Mouse (Mus musculus): ENCODE measurements around the gene Dapk3.
"Not testable (repeated sequence)": the region's sequence is repeated elsewhere in the genome, so short reads cannot be mapped to it uniquely, and the experiment has no call there.

Dapk3 gene

DNA sequence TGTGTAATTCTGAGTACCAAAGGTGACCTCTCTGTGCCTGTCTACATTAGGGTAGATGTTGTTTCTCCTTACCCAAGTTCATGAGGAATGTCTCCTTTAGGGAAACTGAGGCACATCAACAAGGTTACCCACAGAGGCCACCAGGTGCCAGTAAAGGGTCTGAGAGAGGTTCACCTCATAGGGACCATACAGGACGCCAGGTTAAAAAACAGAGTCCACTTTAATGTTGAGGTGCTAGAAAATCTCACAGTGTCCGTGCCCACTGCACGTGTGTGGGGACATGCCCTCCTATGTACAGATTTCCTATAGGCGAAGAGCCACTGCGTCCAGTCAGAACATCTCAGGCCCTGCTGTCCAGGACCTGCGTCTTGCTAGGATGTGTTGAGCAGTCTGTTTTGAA is 16.2 kb downstream of the Dapk3 start:
- no peak for DNase-seq (ENCODE audit: inconsistent age in 2 of 2, low spot score in 1 of 2)

GRCm38 (mm10) chr10:81200141-81200540 is 17.3 kb downstream of the Dapk3 start:
- no peak for DNase-seq (ENCODE audit: inconsistent age in 2 of 2, low spot score in 1 of 2)

DNA sequence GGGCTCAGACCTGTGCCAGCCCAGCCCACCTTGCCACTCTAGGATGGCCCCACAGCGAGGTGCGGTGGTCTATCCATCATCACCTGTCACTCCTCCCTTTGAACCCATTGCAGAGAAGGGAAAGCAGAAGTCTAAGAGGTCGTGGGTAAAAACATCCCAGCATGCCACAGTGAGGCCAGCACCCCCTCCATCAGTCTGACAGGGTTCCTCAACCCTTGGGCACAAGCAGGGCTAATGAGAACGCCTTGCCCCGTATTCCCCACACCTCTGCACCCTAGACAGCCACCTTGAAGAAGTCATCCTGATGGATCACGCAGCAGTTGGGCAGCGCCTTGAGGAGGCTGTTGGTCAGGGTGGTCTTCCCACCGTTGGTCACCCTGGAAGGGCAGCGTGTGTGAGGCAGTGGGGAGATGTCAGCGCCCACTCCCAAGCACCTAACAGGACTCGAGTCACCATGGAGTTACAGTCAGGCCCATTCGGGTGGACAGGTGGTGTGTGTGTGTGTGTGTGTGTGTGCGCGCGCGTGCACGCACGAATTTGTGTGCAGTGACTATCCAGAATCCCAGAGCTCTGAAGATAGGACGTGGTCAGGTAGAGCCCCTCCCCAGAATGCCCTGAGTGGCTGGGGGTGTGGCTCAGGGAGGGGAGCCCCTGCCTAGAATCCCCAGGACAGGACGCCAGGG is 17.9 kb downstream of the Dapk3 start:
- DNase-seq (ENCODE audit: inconsistent age in 2 of 2, low spot score in 1 of 2), result no peak

DNA sequence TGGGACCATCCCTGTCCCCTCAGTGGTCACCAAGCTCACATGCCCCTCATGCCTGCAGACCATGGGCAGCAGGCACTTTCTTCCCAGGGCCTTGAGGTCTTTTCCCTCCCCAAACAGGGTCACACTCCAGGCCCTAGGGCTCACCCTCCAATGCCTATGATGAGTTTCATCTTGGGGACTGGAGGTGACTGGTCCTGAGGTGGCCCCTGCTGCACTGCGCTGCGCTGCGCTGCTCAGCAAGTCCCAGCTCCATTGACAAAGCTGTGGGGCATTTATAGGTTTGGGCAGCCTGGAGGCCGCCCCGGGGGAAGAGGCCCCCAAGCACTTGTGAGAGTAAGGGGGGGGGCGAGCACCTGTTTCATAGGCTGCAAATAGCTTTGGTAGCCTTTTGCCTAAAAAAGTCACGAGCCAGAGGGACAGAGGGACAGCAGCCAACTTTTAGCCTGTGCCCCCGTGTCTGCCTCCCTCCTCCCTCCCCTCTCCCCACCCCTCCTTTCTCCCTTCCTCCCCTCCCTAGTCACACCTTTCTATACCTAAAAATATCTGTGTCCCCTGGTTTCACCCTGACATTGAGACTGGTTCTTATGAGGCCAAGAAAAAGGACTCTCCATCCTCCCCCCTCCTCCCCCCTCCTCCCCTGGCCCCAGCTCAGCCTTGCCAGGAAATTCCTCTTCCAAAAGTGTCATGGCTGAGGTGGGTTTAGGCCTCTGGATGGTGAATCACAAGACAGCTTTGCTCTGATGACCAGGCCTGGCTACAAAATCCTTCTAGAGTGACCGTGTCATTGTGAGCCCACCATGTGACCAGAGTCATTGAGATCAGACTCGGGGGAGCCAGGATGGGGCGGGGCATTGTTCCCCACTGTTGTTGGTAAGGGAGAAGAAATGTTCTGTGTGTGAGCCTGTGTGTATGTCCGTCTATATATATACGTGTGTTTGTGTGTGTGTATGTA is 19.3 kb downstream of the Dapk3 start, which contains the start of gene Nmrk2:
TSS of gene Nmrk2 (minus strand) at position 245 of the 952 bp plus-strand sequence.
- DNase-seq (ENCODE audit: inconsistent age in 2 of 2, low spot score in 1 of 2), result no peak

DNA sequence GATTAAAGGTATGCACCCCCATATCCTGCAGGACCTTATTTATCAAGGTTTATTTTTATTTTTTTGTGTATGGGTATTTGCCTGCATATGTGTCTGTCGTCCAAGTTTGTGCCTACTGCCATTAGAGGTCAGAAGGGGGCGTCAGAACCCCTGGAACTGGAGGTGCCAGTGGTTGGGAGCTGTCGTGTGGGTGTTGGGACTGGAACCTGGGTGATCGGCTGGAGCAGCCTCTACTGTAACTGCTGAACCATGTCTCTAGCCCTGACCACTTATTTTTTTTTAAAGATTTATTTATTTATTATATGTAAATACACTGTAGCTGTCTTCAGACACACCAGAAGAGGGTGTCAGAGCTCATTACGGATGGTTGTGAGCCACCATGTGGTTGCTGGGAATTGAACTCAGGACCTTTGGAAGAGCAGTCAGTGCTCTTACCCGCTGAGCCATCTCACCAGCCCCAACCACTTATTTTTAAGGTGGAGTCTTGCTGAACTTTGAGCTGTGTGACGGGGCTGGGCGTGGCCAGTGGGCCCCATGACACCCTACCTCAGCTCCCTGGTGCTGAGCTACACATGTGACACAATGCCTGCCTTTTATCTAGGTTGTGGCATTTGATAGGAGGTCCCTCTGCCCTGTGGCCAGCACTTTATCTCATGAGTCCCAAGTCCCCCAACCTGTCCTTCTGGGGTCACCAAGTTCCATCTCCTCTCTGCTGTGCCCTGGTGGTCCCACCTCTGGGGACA is 20.3 kb downstream of the Dapk3 start:
- no peak for DNase-seq (ENCODE audit: inconsistent age in 2 of 2, low spot score in 1 of 2)

DNA sequence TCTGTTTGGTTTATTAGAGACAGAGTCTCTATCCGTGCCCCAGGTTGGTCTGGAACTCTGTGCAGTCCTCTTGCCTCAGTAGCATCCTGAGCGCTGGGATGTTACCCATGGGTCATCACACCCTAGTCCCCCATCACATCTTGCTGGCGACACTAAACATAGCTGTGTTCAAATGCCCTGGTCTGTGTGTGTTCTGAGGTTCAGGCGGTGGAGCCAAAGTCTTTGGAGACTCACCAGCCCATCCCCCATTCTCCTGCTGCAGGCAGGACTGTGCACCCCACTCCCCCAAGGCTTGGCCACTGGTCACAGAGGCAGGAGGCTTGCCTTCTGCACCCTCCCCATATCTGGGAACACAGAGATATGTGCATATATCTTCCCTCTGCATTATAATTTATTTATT is 21.3 kb downstream of the Dapk3 start:
- DNase-seq (ENCODE audit: inconsistent age in 2 of 2, low spot score in 1 of 2), result no peak

DNA sequence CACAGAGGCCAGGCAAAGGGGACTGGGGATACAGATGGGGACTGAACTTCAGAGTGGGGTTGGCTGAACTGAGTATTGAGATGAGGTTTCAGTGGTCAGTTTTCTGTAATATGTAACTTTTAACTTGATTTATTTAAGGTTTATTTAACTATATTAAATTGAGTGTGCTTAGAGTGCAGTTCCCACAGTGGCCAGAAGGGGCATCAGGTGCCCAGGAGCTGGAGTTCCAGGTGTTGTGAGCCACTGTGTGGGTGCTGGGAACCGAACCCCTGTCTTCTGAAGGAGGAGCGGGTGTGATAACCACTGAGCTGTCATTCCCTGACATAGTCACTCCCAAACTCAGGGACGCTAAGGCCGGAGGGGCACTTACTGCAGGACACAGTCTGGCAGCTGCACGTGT is 27.3 kb downstream of the Dapk3 start:
- DNase-seq (ENCODE audit: inconsistent age in 2 of 2, low spot score in 1 of 2), result no peak

DNA sequence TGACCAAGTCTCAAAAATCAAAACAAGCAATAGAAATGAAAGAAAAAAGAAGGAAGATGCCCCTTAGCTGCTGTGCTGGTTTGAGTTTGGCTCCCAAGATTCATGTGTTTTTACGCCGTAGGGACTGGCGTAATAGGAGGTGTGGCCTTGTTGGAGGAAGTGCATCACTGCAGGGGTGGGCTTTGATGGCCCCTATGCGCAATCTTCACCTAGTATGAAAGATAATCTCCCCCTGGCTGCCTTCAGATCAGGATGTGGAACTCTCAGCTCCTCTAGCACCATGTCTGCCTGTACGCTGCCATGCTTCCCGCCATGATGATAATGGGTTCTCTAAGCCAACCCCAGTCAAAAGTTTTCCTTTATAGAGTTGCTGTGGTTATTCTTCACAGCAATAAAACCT is 33.5 kb downstream of the Dapk3 start:
- no peak for DNase-seq (ENCODE audit: inconsistent age in 2 of 2, low spot score in 1 of 2)

DNA sequence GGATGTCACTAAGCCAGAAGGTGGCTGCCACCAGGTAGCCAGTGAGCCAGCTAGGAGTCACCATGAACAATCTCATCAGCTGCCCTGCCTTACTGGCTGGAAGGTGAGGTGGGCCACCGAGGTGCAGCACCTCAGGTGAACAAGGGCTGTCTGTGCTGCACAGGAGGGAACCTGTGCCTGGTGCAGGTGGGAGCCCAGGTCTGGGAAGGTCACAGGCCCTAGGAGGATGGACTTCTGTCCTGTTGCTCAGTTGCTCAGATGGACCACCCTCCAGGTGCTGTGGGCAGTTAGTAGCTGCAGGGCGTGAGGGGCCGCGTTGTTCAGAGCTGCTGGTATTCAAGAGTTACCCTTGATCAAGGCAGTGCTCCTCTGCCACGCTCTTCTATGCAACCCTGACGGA is 34.0 kb downstream of the Dapk3 start:
- no peak for DNase-seq (ENCODE audit: inconsistent age in 2 of 2, low spot score in 1 of 2)

GRCm38 (mm10) chr10:81217267-81217666 is 34.5 kb downstream of the Dapk3 start:
- DNase-seq (ENCODE audit: inconsistent age in 2 of 2, low spot score in 1 of 2), result peak in 1 of 2 experiments; percentile 46

DNA sequence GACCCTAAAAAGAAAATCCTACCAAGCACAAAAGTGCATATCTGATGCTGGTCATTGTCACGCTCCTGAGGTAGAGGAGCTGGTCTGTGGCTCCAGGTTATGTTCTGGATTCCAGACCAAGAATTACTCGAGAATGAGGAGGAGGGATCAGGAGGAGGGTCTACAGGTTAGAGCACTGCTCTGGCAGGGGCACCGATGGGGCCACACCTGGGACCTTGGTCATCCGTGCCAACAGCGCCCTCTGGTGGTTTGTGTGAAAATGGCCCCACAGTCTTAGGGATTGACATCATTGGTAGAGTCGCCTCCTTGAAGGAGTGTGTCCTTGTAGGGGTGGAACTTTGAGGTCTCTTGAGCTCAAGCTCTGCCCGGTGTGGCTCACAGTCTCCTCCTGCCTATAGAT is 35.2 kb downstream of the Dapk3 start:
- DNase-seq (ENCODE audit: inconsistent age in 2 of 2, low spot score in 1 of 2), result peak; percentile 57 to 86

DNA sequence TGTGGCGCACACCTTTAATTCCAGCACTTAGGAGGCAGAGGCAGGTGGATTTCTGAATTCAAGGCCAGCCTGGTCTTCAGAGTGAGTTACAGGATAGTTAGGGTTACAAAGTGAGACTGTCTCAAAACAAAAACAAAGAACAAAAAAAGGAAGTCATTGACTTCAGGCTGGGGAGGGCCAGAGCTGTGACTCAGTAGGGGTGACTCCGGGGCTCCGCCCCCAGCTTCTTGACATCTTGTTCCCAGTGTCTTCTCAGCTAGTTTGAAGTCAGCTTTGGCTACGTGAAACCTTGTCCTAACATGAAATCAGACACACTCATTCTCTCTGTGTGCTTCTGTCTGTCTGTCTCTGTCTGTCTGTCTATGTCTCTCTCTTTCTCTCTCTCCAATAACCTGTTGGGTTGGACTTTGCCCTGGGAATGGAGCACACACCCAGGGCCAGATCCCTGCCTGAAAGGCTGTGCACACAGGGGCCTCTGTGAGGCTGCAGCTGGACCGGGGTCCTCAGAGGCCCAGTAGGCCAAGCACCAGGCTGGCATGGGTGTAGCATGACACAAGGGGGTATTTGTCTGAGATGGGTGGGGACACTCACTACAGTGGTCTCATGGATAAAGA is 38.7 kb downstream of the Dapk3 start:
- DNase-seq (ENCODE audit: inconsistent age in 2 of 2, low spot score in 1 of 2), result no peak

- DNase-seq (ENCODE audit: inconsistent age in 2 of 2, low spot score in 1 of 2), result not testable (repeated sequence)
Observed at GRCm38 (mm10) chr10:81223731-81224130, 40.9 kb downstream of the Dapk3 start.

DNA sequence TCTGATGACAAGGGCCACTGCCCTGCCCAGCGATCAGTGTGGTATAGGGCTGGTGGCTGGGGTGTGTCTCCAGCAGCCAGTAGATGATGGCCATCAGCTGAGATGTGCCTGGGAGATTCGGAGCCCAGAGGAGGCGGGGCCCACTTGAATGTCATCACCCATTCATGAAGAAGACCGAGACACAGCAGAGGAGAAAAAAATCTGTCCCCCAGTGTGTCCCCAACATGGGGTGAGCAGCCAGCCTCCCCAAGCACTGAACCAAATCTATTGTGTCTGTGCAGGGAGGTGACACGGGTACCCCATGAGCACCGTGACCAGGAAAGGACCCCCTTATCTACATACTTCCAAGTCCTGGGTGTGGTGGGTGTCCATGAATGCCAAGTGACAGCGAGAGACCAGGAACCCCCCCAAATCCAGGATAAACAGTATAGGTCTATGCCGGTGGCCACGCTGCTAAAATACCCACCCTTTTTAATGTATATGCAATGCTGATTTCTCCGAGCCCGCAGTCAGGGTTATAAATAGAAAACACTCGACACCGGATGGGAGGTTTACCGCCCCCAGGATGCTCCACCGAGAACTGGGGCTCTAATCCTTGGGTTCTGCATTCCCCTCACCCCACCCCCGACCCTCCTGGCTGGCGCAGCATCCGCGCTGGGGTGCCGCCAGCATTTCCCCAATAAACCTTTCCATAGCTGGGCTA is 47.1 kb downstream of the Dapk3 start:
- DNase-seq (ENCODE audit: inconsistent age in 2 of 2, low spot score in 1 of 2), result peak in 1 of 2 experiments; percentile 22

GRCm38 (mm10) chr10:81230438-81231332 is 47.9 kb downstream of the Dapk3 start, which contains the start of gene Atcay:
TSS of gene Atcay (minus strand) at chr10:81230833.
- peak in 1 of 2 experiments; percentile 59 for DNase-seq (ENCODE audit: inconsistent age in 2 of 2, low spot score in 1 of 2)

GRCm38 (mm10) chr10:81231436-81231835 is 48.6 kb downstream of the Dapk3 start:
- peak in 1 of 2 experiments; percentile 28 for DNase-seq (ENCODE audit: inconsistent age in 2 of 2, low spot score in 1 of 2)

GRCm38 (mm10) chr10:81232580-81233225 is 49.9 kb downstream of the Dapk3 start, which contains the start of gene Zfr2:
TSS of gene Zfr2 (plus strand) at chr10:81233155.
- peak; percentile 96 to 97 for DNase-seq (ENCODE audit: inconsistent age in 2 of 2, low spot score in 1 of 2)

- DNase-seq (ENCODE audit: inconsistent age in 2 of 2, low spot score in 1 of 2), result no peak
Observed at GRCm38 (mm10) chr10:81233226-81233585, 50.4 kb downstream of the Dapk3 start.

DNA sequence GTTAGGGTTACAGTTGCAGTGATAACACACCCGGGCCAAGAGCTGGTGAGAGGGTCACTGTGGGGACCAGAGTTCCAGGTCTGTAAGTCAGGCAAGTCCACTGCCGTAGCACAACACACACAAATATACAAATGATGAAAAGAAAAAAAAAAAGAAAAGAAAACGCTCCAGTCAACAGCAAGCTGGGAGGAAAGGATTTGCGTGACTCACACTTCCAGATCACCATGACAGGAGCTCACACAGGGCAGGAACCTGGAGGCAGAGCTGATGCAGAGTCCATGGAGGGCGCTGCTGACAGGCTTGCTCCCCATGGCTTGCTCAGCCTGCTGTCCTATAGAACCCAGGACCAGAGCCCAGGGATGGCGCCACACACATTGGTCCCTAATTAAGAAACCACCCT is 51.4 kb downstream of the Dapk3 start:
- DNase-seq (ENCODE audit: inconsistent age in 2 of 2, low spot score in 1 of 2), result peak; percentile 39 to 60

All from adrenal gland, adult (tissue).